Mouse (Mus musculus): ENCODE data around the gene Cobl.

DNA sequence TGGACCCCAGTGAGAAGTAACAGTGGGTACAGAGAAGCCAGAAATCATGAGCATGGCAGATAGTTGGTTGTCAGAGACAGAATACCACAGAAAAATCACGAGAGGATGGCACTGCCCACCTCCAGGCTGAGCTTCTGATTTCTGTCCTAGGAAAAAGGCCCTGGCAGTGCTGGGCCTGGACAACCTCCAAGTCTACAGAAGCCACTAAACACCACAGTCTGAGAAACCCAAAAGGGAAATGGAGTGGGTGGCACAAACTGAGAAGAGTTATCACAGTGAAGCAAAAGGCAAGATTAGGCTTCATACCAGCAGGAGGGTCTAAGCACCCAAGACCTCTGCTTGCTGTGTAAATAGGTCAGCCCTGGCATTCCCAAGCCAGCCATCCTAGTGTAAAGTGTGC is 1.8 kb upstream of the Cobl start:
- TF ChIP-seq CTCF (IDR thresholded peaks at IDR 0.05; ENCODE audit: control insufficient read depth, insufficient read depth, insufficient replicate concordance, low read depth, low read length), result no peak
- TF ChIP-seq POLR2A (IDR thresholded peaks at IDR 0.05; ENCODE audit: control insufficient read depth, low read depth, low read length), result no peak

All from testis, adult 2 months (tissue).